ENCODE assay signal across 7 mouse cellular contexts in genomic region chr5:103211101-103211848, GRCm38 (mm10). TPM values are rescaled to one million over a fixed set of nuclear protein-coding genes. Genes with fewer than 3 reads are reported as not detected.
A peak's percentile ranks its signal among the peaks of the same experiment; 100 is the strongest.
DNase-seq lines count a peak whose midpoint lies in the region; ATAC-seq and TF ChIP-seq lines count a peak whose summit lies in the region.

Mapk10 (minus strand) TSS chr5:103211334.

- H3K9me3 ChIP-seq in embryonic facial prominence, embryonic 13.5 days = peaks cover 3% of the 10 kb centered on the region; the same call in 1 of the 2 replicates
- H3K9me3 ChIP-seq in heart, embryonic 13.5 days = 0 out of 2 replicates have a peak, but pooled peaks cover 7% of the 10 kb centered on the region
- H3K9me3 ChIP-seq in kidney, embryonic 14.5 days (ENCODE audit: control insufficient read depth, low read length) = peaks cover 2% of the 10 kb centered on the region; the same call in 1 of the 2 replicates
- no peaks in the 10 kb centered on the region for H3K9me3 ChIP-seq in limb, embryonic 11.5 days (ENCODE audit: control insufficient read depth, low read length)

- 9% methylated on average over 16 of the region's 16 CpGs for WGBS in embryonic facial prominence, embryonic 13.5 days
- 12% methylated on average over 16 of the region's 16 CpGs for WGBS in heart, embryonic 13.5 days
- WGBS in kidney, embryonic 14.5 days = 10% methylated on average over 16 of the region's 16 CpGs
- WGBS in limb, embryonic 11.5 days = 11% methylated on average over 16 of the region's 16 CpGs
- WGBS in olfactory bulb, adult 2 months = 2% methylated on average over 16 of the region's 16 CpGs

- no peak for TF ChIP-seq CTCF in olfactory bulb, adult 2 months (IDR thresholded peaks at IDR 0.05; ENCODE audit: insufficient read depth, low read depth, low read length)

- TF ChIP-seq POLR2A in olfactory bulb, adult 2 months (IDR thresholded peaks at IDR 0.05; ENCODE audit: insufficient read depth, low read depth, low read length) = peak; percentile 62

- 0 out of 2 replicates have a peak within 1 kb of the TSS, but pooled peaks have one; percentile 7 for H3K9ac ChIP-seq in embryonic facial prominence, embryonic 13.5 days
- 0 out of 2 replicates have a peak within 1 kb of the TSS, but pooled peaks have one; percentile 24 for H3K9ac ChIP-seq in heart, embryonic 13.5 days
- no peak within 1 kb of the TSS for H3K9ac ChIP-seq in kidney, embryonic 14.5 days (ENCODE audit: low read depth, low read length)
- H3K9ac ChIP-seq in limb, embryonic 11.5 days (ENCODE audit: low read length) = no peak within 1 kb of the TSS

- ATAC-seq in embryonic facial prominence, embryonic 13.5 days (ENCODE audit: insufficient number of reproducible peaks, insufficient read depth, low FRiP score, low TSS enrichment, low read depth) = peak; percentile 92
- ATAC-seq in heart, embryonic 13.5 days (ENCODE audit: extremely low read depth, insufficient number of reproducible peaks, low FRiP score, low TSS enrichment) = peak; percentile 42; the same call in 1 of the 2 replicates
- peak; percentile 95 for ATAC-seq in kidney, embryonic 14.5 days (ENCODE audit: low FRiP score, low TSS enrichment)
- ATAC-seq in limb, embryonic 11.5 days (ENCODE audit: insufficient number of reproducible peaks, low FRiP score, low TSS enrichment, low read depth) = peak; percentile 95

- H3K27ac ChIP-seq in embryonic facial prominence, embryonic 13.5 days = no peak within 1 kb of the TSS
- H3K27ac ChIP-seq in heart, embryonic 13.5 days (replicated peaks) = no peak within 1 kb of the TSS
- no peak within 1 kb of the TSS for H3K27ac ChIP-seq in kidney, embryonic 14.5 days (ENCODE audit: low read depth, low read length)
- no peak within 1 kb of the TSS for H3K27ac ChIP-seq in limb, embryonic 11.5 days (replicated peaks; ENCODE audit: low read depth, low read length)
- peak within 1 kb of the TSS; percentile 92 for H3K27ac ChIP-seq in olfactory bulb, adult 2 months (ENCODE audit: insufficient read depth, low read depth, low read length)

- H3K4me1 ChIP-seq in embryonic facial prominence, embryonic 13.5 days = peaks cover 4% of the 10 kb centered on the region; the same call in 1 of the 2 replicates
- H3K4me1 ChIP-seq in heart, embryonic 13.5 days = peaks cover 20% of the 10 kb centered on the region
- 0 out of 2 replicates have a peak, but pooled peaks cover 4% of the 10 kb centered on the region for H3K4me1 ChIP-seq in kidney, embryonic 14.5 days (ENCODE audit: control insufficient read depth, insufficient read depth, low read length)
- no peaks in the 10 kb centered on the region for H3K4me1 ChIP-seq in limb, embryonic 11.5 days (ENCODE audit: control insufficient read depth, insufficient read depth, low read length)
- peaks cover 17% of the 10 kb centered on the region for H3K4me1 ChIP-seq in olfactory bulb, adult 2 months (ENCODE audit: control insufficient read depth, insufficient read depth, low read length)

- H3K4me3 ChIP-seq in embryonic facial prominence, embryonic 13.5 days = peak within 1 kb of the TSS; percentile 35
- H3K4me3 ChIP-seq in heart, embryonic 13.5 days = peak within 1 kb of the TSS; percentile 38
- H3K4me3 ChIP-seq in kidney, embryonic 14.5 days (ENCODE audit: low read length) = peak within 1 kb of the TSS; percentile 12
- no peak within 1 kb of the TSS; the same call in 1 of the 2 replicates for H3K4me3 ChIP-seq in limb, embryonic 11.5 days (ENCODE audit: low read depth, low read length)
- H3K4me3 ChIP-seq in olfactory bulb, adult 2 months (ENCODE audit: insufficient read depth, low read depth, low read length) = peak within 1 kb of the TSS; percentile 59

- no peaks in the 10 kb centered on the region for H3K27me3 ChIP-seq in embryonic facial prominence, embryonic 13.5 days
- H3K27me3 ChIP-seq in heart, embryonic 13.5 days (replicated peaks) = no peaks in the 10 kb centered on the region; the same call in 1 of the 2 replicates
- H3K27me3 ChIP-seq in kidney, embryonic 14.5 days (ENCODE audit: control insufficient read depth, insufficient read depth, low read length) = no peaks in the 10 kb centered on the region
- H3K27me3 ChIP-seq in limb, embryonic 11.5 days (ENCODE audit: control insufficient read depth, insufficient read depth, low read length) = no peaks in the 10 kb centered on the region

- peak within 1 kb of the TSS; percentile 59 for H3K4me2 ChIP-seq in embryonic facial prominence, embryonic 13.5 days
- peak within 1 kb of the TSS; percentile 68 for H3K4me2 ChIP-seq in heart, embryonic 13.5 days
- peak within 1 kb of the TSS; percentile 27; the same call in 1 of the 2 replicates for H3K4me2 ChIP-seq in kidney, embryonic 14.5 days (replicated peaks; ENCODE audit: low read depth, low read length)
- H3K4me2 ChIP-seq in limb, embryonic 11.5 days (ENCODE audit: low read depth, severe bottlenecking) = peak within 1 kb of the TSS; percentile 24; the same call in 1 of the 2 replicates

- peak; percentile 24 for DNase-seq in c-Kit-positive CD71-negative TER-119-negative erythroid progenitor cells, embryonic 14.5 days (ENCODE audit: low read depth)
- peak; percentile 71 for DNase-seq in limb, embryonic 11.5 days (ENCODE audit: low spot score)
- DNase-seq in spleen, postnatal 36 days (ENCODE audit: low spot score in 2 of 2) = no peak

- no peaks in the 10 kb centered on the region for H3K36me3 ChIP-seq in embryonic facial prominence, embryonic 13.5 days
- no peaks in the 10 kb centered on the region for H3K36me3 ChIP-seq in heart, embryonic 13.5 days
- H3K36me3 ChIP-seq in kidney, embryonic 14.5 days (ENCODE audit: control insufficient read depth, insufficient read depth, low read length) = no peaks in the 10 kb centered on the region
- H3K36me3 ChIP-seq in limb, embryonic 11.5 days (ENCODE audit: control insufficient read depth, insufficient read depth, low read length) = no peaks in the 10 kb centered on the region

RNA-seq across cellular contexts. Expression of gene Mapk10, which starts in this region (rescaled TPM):
- 2.3 and 2.4 TPM in 2 replicates for polyA plus RNA-seq in embryonic facial prominence, embryonic 13.5 days (2015; fragmentation: Nextera tagmentation; extraction: Ambion mirVana)
- 0.43 and 1.0 TPM in 2 replicates for polyA plus RNA-seq in heart, embryonic 13.5 days (2015; fragmentation: Nextera tagmentation; extraction: Ambion mirVana)
- 0.36 and 0.38 TPM in 2 replicates for polyA plus RNA-seq in kidney, embryonic 14.5 days (2014; fragmentation: Nextera tagmentation; extraction: Ambion mirVana)
- polyA plus RNA-seq in limb, embryonic 11.5 days (2014; fragmentation: Nextera tagmentation; extraction: Ambion mirVana) = 0.59 and 0.82 TPM in 2 replicates
- not detected in 2 replicates for polyA plus RNA-seq in olfactory bulb, adult 2 months (2012; ENCODE audit: insufficient read depth, insufficient read length, low replicate concordance, missing spikeins)

Comparison
In these comparisons a context has a peak if more than half of its experiments do, and no peak if none do; other contexts are left out.
1. Peak in ATAC-seq, H3K4me3 ChIP-seq and H3K4me2 ChIP-seq in kidney, embryonic 14.5 days; RNA of the gene not detected or under 1 TPM.
2. Peak in DNase-seq, ATAC-seq and H3K4me2 ChIP-seq in limb, embryonic 11.5 days; RNA of the gene not detected or under 1 TPM.
3. ATAC-seq: peak in every context shown above with its lines; median percentile 95 in kidney, embryonic 14.5 days; 95 in limb, embryonic 11.5 days; 92 in embryonic facial prominence, embryonic 13.5 days; 42 in heart, embryonic 13.5 days.
4. H3K9ac ChIP-seq: peak in embryonic facial prominence, embryonic 13.5 days (single experiment) and heart, embryonic 13.5 days (single experiment); none in kidney, embryonic 14.5 days (single experiment) and limb, embryonic 11.5 days (single experiment).
5. Peak in every context shown above with its lines, with median percentiles within 50 percentile points of each other: H3K4me2 ChIP-seq.